Mouse (Mus musculus) ES-Bruce4 (cell line): ENCODE measurements around the gene Gpc5.

Source experiments
- CTCF ChIP-seq: IDR thresholded peaks from one replicate; pipeline ENCODE4 v1.8.1; 2011; ENCODE audit warnings: low read depth, low read length
- EP300 ChIP-seq: IDR thresholded peaks from 2 replicates; pipeline ENCODE4 v1.6.1; 2011; ENCODE audit warnings: low read depth, low read length; ENCODE audit not compliant: insufficient read depth
- POLR2A ChIP-seq: IDR thresholded peaks from one replicate; pipeline ENCODE4 v1.8.1; 2011; ENCODE audit warnings: low read length; ENCODE audit not compliant: insufficient read depth

DNA sequence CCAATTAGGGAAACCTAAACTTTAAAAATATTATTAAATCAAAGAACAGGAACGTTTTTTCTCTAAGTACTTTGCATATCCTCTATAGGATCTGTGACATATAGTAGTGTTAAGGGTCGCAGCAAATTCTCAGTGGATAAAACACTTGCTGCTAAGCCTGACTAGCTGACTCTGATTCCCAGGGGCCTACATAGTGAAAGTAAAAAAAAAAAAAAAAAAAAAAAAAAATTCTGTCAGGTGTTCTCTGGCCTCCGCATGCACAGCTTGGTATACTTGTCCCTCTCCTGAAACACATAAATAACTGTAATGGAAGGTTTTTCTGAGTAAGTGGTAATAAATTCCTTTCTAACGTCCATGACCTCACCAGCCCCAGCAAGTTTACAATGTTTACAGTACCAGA is 995.0 kb downstream of the Gpc5 start:
- TF ChIP-seq CTCF (no peak), POLR2A (no peak), EP300 (no peak)
